Mouse (Mus musculus): ENCODE results near the gene Commd1.

GRCm38 (mm10) chr11:22950131-22950530, 32.1 kb downstream of the Commd1 start:
- TF ChIP-seq CTCF (IDR thresholded peaks at IDR 0.05; ENCODE audit: insufficient read depth, low read depth, low read length) (no peak), POLR2A (IDR thresholded peaks at IDR 0.05; ENCODE audit: insufficient read depth, low read depth, low read length) (no peak)

Data from olfactory bulb, adult 2 months (tissue).